Mouse (Mus musculus) erythroblast, embryonic 14.5 days (primary cell): ENCODE data around the gene Tmem160.

Source experiments
- GATA1 ChIP-seq: IDR thresholded peaks from 2 replicates; pipeline ENCODE4 v1.6.1; 2012; ENCODE audit warnings: low read length, inconsistent platforms, mixed read lengths
- TAL1 ChIP-seq: IDR thresholded peaks from 3 replicates; pipeline ENCODE4 v1.6.1; 2012; ENCODE audit warnings: low read length, inconsistent platforms, mixed read lengths

DNA sequence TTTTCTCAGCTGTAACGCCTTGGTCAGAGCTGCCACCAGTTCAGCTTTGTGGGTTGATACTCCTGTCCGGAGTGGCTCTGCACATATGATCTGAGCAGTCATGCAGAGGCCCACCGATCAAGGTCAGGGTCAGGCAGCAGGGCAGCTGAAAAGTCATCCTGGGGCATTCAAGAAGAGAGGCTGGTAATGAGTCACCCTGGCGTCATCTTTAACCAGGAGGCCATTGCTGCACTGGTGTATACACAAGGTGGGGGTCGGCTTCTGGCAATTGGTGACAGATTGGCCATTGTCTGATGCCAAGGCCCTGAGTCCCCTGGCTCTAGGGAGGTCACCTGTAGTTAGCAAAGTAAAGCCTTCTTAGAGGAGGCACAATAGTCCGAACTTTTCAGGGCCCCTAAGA lies 923 bp upstream of the Tmem160 start:
- no peak for TF ChIP-seq TAL1
- no peak for TF ChIP-seq GATA1
